Mouse (Mus musculus) spleen, adult 12 weeks (tissue): ENCODE results near the gene Gm10428.
"Not testable (repeated sequence)": the region's sequence is repeated elsewhere in the genome, so short reads cannot be mapped to it uniquely, and the experiment has no call there.

ENCODE experiments used
- DNase-seq: peaks from one replicate; pipeline ENCODE4 v3.0.0; 2022; ENCODE audit warnings: low spot score

Gene Gm10428

GRCm38 (mm10) chr11:62752780-62753179 lies at the start of gene Gm10428:
Gene Gm10428, plus strand, starts transcription at chr11:62753100.
- no peak for DNase-seq

- no peak for DNase-seq
Observed at GRCm38 (mm10) chr11:62706141-62706540, 46.8 kb upstream of the Gm10428 start.

GRCm38 (mm10) chr11:62708252-62708651 lies 44.6 kb upstream of the Gm10428 start:
- no peak for DNase-seq

DNA sequence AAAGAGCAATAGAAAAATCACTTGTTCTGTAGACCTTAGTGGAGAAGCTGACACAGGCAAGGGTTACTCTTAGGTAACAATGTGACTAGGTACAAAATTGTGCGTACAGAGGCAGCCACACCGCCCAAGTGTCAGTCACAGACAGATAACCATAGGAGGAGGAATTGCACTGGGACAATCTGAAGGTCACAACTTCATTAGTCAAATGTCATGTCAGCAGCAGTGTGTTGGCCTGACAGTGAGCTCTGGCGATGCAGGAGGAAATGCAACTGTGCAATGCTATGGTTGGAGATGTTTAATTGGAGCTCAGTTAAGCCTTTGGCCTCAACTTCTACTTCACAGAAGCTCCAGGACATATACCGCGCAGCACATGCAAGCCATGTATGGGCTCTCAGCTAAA lies 42.2 kb upstream of the Gm10428 start:
- DNase-seq: no peak

GRCm38 (mm10) chr11:62728276-62728675 lies 24.6 kb upstream of the Gm10428 start:
- no peak for DNase-seq

GRCm38 (mm10) chr11:62731311-62732021 lies 21.4 kb upstream of the Gm10428 start, which contains the start of gene Zfp287:
Gene Zfp287, minus strand, starts transcription at chr11:62731905.
- peak; percentile 35 for DNase-seq

DNA sequence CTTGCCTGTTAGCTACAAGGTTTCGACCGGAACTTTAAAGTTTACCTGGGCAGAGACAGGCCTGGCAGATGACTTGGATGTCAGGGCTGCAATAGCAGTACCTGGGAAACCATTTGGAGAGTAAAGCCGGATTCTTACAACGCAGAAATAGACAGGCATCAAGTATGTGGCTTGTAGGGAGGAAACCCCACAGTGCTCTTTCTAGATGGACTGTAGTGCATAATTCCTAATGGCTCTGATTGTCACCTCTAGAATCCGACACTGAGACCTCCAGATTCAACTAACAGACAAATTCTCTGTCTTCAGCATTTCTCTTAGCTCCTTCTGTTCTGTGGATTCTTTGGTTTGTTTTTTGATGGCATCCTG lies 20.9 kb upstream of the Gm10428 start:
- DNase-seq: no peak

DNA sequence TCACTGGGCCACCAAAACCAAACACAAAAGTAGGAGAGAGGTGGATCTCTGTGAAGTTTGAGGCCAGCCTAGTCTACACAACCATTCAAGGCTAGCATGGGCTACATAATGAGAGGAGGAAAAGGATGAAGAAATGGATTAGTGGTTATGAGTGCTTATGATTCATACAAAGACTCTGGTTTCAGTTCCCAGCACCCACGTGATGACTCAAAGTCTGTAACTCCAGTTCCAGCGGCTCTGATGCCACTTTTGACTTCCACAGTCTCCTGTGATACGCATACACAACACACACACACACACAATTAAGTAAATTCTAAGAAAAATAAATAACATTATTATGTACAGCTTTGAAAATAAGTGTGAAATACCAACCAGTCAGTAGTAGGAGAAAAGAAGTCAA lies 20.2 kb upstream of the Gm10428 start:
- DNase-seq: no peak

GRCm38 (mm10) chr11:62741186-62741585 lies 11.7 kb upstream of the Gm10428 start:
- DNase-seq: no peak

DNA sequence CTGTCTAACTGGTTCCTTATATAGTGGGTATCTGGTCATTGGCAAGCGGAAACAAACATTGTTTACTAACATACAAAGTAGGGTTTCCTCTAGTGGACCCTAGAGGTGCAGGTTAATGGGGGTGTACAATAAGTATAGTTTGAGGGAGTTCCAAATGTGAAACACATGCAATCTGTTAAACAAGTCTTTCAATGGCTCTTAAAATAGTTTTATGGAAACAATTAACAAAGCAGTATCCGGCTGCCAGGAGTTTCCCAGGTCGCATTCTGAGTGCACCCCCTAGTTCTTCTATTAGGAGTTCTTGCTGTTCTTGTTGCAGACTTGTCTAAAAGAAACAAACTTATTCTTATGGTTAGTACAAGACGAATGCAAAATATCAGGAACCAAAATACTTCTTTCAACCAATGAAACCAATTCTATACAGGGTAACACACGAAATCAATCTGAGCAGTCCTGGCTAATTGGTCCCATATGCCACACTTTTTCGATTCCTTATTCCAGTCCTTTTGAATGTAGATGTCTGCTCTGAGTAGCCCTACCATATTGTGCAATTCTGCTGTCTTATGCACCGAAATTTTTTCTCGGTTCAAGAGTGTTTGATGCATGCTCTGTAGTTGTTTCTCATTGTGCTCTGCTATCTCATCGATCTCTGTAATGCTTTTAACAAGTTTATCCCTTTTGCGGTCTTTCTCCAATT lies 10.5 kb upstream of the Gm10428 start:
- DNase-seq: no peak

DNA sequence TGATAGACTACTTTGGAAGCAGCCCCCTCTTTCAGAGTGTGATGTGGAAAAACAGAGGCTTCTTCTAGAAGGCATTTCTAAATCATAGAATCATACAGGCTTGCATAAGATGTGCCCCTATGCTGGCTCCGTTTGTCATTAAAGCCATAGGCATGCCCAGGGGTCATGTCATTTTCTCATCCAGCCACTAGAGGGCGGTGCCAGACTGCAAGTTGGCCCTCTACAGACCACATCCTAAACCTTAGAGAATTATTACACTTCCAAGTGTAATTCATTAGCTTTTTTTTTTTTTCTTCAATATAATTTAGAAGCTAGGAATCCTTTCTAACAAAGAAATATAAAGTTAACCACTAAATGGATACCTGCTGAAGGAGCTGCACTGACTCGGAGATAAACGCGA lies 8.8 kb upstream of the Gm10428 start:
- DNase-seq: peak; percentile 21

GRCm38 (mm10) chr11:62746001-62746533 lies 6.8 kb upstream of the Gm10428 start:
- no peak for DNase-seq

DNA sequence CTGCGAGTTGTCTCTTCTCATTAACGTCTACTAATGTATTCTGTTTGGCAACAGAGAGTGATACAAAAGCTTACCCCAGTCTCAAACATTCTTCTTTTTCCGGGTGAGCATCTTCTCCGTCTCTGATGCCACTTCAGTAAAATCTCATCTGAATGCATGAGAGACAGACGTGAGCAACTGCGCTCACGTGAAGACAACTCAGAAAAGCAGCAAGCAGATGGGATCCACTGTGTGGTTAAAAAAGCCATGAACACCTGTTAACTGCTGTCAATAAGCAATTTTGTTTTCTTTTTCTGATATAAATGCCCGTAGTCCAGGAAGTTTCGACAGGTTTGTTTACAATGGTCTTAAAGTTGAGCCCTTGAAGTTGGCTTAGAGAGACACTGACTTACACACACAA lies 5.7 kb upstream of the Gm10428 start:
- no peak for DNase-seq

- DNase-seq: no peak
Observed at GRCm38 (mm10) chr11:62748062-62748461, 4.8 kb upstream of the Gm10428 start.

- not testable (repeated sequence) for DNase-seq
Observed at GRCm38 (mm10) chr11:62749445-62749844, 3.5 kb upstream of the Gm10428 start.

GRCm38 (mm10) chr11:62752191-62752590 lies 709 bp upstream of the Gm10428 start:
- no peak for DNase-seq

DNA sequence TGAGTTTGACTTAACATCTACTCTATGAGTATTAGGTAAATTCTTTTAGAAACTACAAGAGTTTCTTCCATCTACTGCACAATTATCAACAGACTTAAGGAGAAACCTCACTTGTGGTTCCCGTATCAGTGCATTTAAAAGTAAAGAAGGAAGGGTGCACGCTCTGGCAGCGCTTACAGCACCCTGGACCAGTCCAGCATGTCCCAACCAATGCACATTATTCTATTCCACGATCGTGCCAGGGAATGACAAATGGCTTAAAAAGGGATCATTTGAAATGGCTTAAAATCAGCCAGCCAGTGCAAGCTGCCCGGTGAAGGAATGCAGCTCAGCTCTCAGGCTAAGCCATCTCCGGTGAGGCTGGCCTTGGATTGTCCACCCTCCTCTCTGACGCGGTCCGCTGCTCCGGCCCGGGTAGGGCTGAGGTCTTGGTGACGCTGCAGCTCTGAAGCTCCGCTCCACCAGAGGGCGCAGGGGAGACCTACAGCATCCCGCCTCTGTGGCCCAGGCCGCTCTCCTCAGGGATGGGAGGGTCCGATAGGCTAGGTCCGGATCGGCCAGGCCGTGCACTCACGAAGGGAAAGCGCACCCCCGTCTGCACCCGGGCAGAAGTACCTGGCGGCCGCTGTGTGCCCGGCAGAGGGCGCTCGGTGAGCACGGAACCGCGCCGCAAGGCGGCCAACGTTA lies 3.7 kb downstream of the Gm10428 start:
- peak; percentile 58 for DNase-seq

GRCm38 (mm10) chr11:62757143-62757507 lies 4.2 kb downstream of the Gm10428 start:
- DNase-seq: no peak

GRCm38 (mm10) chr11:62757906-62758305 lies 5.0 kb downstream of the Gm10428 start:
- no peak for DNase-seq

DNA sequence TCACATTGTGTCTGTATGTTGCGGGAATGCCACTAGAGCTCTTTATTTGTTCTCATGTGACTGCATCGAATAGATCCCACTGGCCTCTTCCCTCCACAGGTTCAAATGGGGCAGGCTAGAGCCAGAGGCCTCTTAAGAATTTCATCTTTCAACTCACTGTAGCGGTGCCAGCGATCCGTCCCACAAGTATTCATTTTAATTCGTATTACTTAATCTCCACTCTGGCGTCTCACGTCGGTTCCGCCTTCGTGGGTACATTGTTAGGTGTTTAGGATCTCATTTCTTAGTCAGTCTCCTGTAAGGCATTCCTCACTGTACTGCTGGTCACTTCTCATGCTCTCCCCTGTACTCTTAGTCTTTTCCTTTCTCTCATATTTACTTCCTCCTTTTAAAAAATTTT lies 5.6 kb downstream of the Gm10428 start:
- no peak for DNase-seq

GRCm38 (mm10) chr11:62760755-62761457 lies 8.0 kb downstream of the Gm10428 start:
- DNase-seq: no peak

- DNase-seq: no peak
Observed at GRCm38 (mm10) chr11:62776510-62776909, 23.6 kb downstream of the Gm10428 start.
